Comparison of ENCODE assay signal across 11 mouse cellular contexts in the genomic region with DNA sequence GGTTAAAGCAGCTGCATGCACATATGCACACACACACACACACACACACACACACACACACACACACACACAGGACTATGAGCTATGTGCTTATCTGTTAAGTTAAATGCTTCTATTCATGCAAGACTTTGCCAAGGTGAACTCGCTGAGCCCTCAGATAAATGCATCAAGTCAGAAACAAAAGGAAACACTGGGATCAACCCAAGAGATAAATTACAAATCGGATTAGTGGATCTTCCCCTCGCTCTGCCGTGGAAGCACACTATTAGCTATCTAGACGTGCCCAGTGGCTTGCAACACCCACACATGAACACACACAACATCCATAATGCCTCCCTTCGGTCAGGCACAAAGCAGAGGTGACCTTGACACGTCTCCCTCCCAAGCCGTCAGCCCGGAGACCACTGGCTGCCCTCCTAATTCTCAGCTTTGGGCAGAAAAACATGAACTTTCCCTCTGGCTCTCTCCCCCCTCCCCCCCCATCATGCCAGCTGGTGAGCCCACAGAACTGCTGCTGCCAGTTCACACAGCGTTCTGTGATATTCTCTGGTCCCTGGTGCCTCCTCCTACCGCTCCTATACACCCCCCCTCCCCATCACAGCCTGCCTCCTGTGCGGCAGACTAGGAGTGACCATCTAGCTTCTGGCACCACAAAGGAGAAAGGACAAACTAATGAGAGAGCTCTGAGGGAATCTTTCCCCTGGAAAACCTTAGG.
DNase-seq lines count a peak whose midpoint lies in the region; ATAC-seq lines count a peak whose summit lies in the region.
"Had no signal": no experiment of that assay in that cellular context is flagged by ENCODE, and none has a peak within 500 bp of the region (broad histone marks: within the 10 kb centered on the region; RNA-seq: fewer than 3 reads in every experiment).

No protein-coding gene starts in this region.

- WGBS in neural tube, embryonic 12.5 days: 61% methylated on average over 12 of the region's 12 CpGs

- H3K9me3 ChIP-seq in neural tube, embryonic 12.5 days: no peaks in the 10 kb centered on the region
- H3K9me3 ChIP-seq: limb, embryonic 10.5 days had no signal

- H3K4me2 ChIP-seq in neural tube, embryonic 12.5 days (replicated peaks): no peak overlapping the region

- no peak overlapping the region for H3K4me3 ChIP-seq in neural tube, embryonic 12.5 days
- H3K4me3 ChIP-seq: erythroblast, embryonic 14.5 days; limb, embryonic 10.5 days; megakaryocyte, embryonic 14.5 days had no signal

- H3K36me3 ChIP-seq in neural tube, embryonic 12.5 days: no peaks in the 10 kb centered on the region
- H3K36me3 ChIP-seq: limb, embryonic 10.5 days had no signal

- ATAC-seq in neural tube, embryonic 12.5 days (ENCODE audit: low FRiP score, low read depth): peak; percentile 53

- H3K9ac ChIP-seq in neural tube, embryonic 12.5 days: no peak overlapping the region

- H3K27ac ChIP-seq in neural tube, embryonic 12.5 days: no peak overlapping the region
- H3K27ac ChIP-seq: limb, embryonic 10.5 days had no signal

- 0 out of 2 replicates have a peak, but pooled peaks cover 6% of the 10 kb centered on the region for H3K4me1 ChIP-seq in neural tube, embryonic 12.5 days

- intact Hi-C loops in left cerebral cortex, postnatal 36 days (cut with DNase I): loop anchor here (2.0 kb wide), 1 partner anchor 317 kb away; a partner anchor contains a TSS

- peak; percentile 40 to 54 for DNase-seq in cerebellum, postnatal 14 days
- DNase-seq in cerebellum, adult 11 months: no peak
- DNase-seq in neural tube, embryonic 10.5 days (ENCODE audit: extremely low spot score, low spot score): no peak
- peak; percentile 57 to 63 for DNase-seq in left cerebral cortex, postnatal 36 days (ENCODE audit: low spot score in 2 of 2)
- DNase-seq in right cerebral cortex, postnatal 25 days: peak; percentile 57
- DNase-seq in adrenal gland, postnatal 25 days: no peak
- DNase-seq in thymus, postnatal 36 days: no peak

- no peaks in the 10 kb centered on the region for H3K27me3 ChIP-seq in neural tube, embryonic 12.5 days (replicated peaks)

Comparison
In these comparisons a context has a peak if more than half of its experiments do, and no peak if none do; other contexts are left out.
1. DNase-seq: peak in cerebellum, postnatal 14 days (2 of 2), left cerebral cortex, postnatal 36 days (2 of 2) and right cerebral cortex, postnatal 25 days (single experiment); none in cerebellum, adult 11 months (single experiment), neural tube, embryonic 10.5 days (single experiment), adrenal gland, postnatal 25 days (single experiment) and thymus, postnatal 36 days (0 of 2).